Mouse (Mus musculus) embryonic fibroblast, embryonic 13.5 days (primary cell): ENCODE results near the gene Trpv2.

Source experiments
- CTCF ChIP-seq: IDR thresholded peaks from 2 replicates; pipeline ENCODE4 v1.5.1; 2011; ENCODE audit warnings: mild to moderate bottlenecking, control low read depth, low read length, moderate library complexity, borderline replicate concordance; ENCODE audit not compliant: insufficient read depth
- POLR2A ChIP-seq: IDR thresholded peaks from 2 replicates; pipeline ENCODE4 v1.6.1; 2011; ENCODE audit warnings: low read depth, mild to moderate bottlenecking, control low read depth, low read length, moderate library complexity

DNA sequence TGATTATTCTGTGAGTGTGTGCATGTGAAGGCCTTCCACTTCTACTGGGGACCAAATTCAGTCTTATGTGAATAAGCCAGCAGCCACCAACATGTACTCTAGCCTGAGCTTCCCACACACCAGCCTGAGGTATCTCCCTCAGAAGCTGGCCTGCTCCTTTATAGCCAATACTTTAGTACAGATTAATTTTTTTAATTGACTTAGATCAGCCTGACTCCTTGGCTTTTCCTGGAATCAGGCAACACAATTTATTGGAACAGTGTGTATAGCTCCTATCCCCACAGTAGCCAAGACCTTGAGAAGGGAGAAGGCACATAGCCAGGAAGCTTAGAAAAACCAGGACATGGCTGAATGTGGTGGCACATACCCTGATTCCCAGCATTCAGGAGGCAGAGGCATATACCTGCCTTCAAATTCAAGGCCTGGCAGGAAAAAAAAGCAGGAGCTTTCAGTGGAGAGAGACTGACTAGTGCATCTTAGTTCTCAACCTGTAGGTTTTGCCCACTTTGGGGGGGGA lies 18.3 kb upstream of the Trpv2 start:
- TF ChIP-seq POLR2A, result peak; percentile 53
- TF ChIP-seq CTCF, result no peak
